In genomic region chr14:123219590-123219989, GRCm38 (mm10) we compare ENCODE assay signal across 15 mouse cellular contexts.
"Had no signal": no experiment of that assay in that cellular context is flagged by ENCODE, and none has a peak within 500 bp of the region (broad histone marks: within the 10 kb centered on the region; RNA-seq: fewer than 3 reads in every experiment).

No protein-coding gene starts in this region.

- H3K4me1 ChIP-seq: limb, embryonic 13.5 days; midbrain, embryonic 12.5 days; neural tube, embryonic 13.5 days had no signal

- H3K27me3 ChIP-seq: limb, embryonic 13.5 days; midbrain, embryonic 12.5 days; neural tube, embryonic 13.5 days had no signal

- H3K27ac ChIP-seq: kidney, postnatal 0 days; layer of hippocampus, adult 2 months; limb, embryonic 13.5 days; liver, embryonic 14.5 days; midbrain, embryonic 12.5 days; neural tube, embryonic 13.5 days had no signal

- H3K4me2 ChIP-seq: limb, embryonic 13.5 days; midbrain, embryonic 12.5 days; neural tube, embryonic 13.5 days had no signal

- H3K36me3 ChIP-seq: limb, embryonic 13.5 days; midbrain, embryonic 12.5 days; neural tube, embryonic 13.5 days had no signal

- DNase-seq: kidney, postnatal 36 days; left cerebral cortex, postnatal 4 days; lung, adult 18-20 months; retina, postnatal 1 day; right cerebral cortex, postnatal 4 days; spleen, adult 18-20 months; thymus, adult 2 months; thymus, postnatal 25 days had no signal

- H3K9me3 ChIP-seq: limb, embryonic 13.5 days; midbrain, embryonic 12.5 days; neural tube, embryonic 13.5 days had no signal

- H3K4me3 ChIP-seq: layer of hippocampus, adult 2 months; limb, embryonic 13.5 days; midbrain, embryonic 12.5 days; neural tube, embryonic 13.5 days had no signal

- ATAC-seq: midbrain, embryonic 16.5 days had no signal

- H3K9ac ChIP-seq: limb, embryonic 13.5 days; liver, embryonic 14.5 days; midbrain, embryonic 12.5 days; neural tube, embryonic 13.5 days had no signal
